Mouse (Mus musculus) brown adipose tissue, adult 24 weeks (tissue): ENCODE data around the gene A830031A19Rik. TPM values are rescaled to one million over a fixed set of nuclear protein-coding genes. Genes with fewer than 3 reads are reported as not detected.

Source experiments
- H3K27ac ChIP-seq: fragments of 200-500 bp; replicated peaks from 2 replicates; pipeline ENCODE4 v1.5.1; 2012; ENCODE audit warnings: low read depth, mild to moderate bottlenecking, low read length
- H3K4me1 ChIP-seq: fragments of 200-500 bp; 2 replicates; pipeline ENCODE4 v1.6.1; 2012; ENCODE audit warnings: low read length, mixed read lengths; ENCODE audit not compliant: control insufficient read depth, insufficient read depth, insufficient read length
- H3K4me3 ChIP-seq: fragments of 200-500 bp; 2 replicates; pipeline ENCODE4 v1.5.1; 2012; ENCODE audit warnings: low read depth, mild to moderate bottlenecking, low read length, moderate library complexity; ENCODE audit not compliant: insufficient read depth
- polyA plus RNA-seq: library from polyadenylated mRNA; stranded (reverse); fragments of >200 nt; gene quantifications from 2 replicates; pipeline ENCODE4 v1.2.4, GENCODE M21; 2012; ENCODE audit not compliant: missing spikeins, insufficient read depth, insufficient read length

Gene A830031A19Rik
- polyA plus RNA-seq, 1 experiment = not detected

GRCm38 (mm10) chr11:24100449-24101070 is 25.7 kb upstream of the A830031A19Rik start:
- Histone ChIP-seq H3K4me1 (no peaks in the 10 kb centered on the region), H3K27ac (no peak overlapping the region), H3K4me3 (no peak overlapping the region)

GRCm38 (mm10) chr11:24099886-24100293 is 25.0 kb upstream of the A830031A19Rik start:
- H3K27ac ChIP-seq = no peak overlapping the region
- no peaks in the 10 kb centered on the region for H3K4me1 ChIP-seq
- H3K4me3 ChIP-seq = no peak overlapping the region

DNA sequence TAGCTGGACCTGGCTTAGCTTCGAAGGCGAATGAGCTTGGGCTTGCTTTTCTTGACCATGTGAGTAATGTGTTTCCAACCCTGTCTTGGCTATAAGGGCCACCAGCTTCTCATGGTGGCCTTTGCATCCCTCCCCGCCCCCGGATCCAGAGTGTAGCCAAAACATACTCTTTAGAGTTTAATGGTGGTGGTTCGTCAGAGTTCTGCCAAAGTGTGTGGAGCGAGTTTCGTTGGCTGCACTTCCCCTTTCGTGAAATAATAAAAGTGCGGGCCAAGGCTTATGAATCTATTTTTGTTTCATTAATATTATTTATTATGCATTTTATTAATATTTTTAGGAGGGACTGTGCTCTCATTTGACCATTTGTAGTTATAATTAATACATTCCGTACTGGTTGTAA is 24.4 kb upstream of the A830031A19Rik start:
- H3K27ac ChIP-seq = no peak overlapping the region
- H3K4me1 ChIP-seq = no peaks in the 10 kb centered on the region

GRCm38 (mm10) chr11:24098662-24099061 is 23.8 kb upstream of the A830031A19Rik start:
- Histone ChIP-seq H3K4me1 (no peaks in the 10 kb centered on the region), H3K27ac (no peak overlapping the region), H3K4me3 (no peak overlapping the region)

More for the DNA sequence above, 24.4 kb upstream of the A830031A19Rik start:
- no peak overlapping the region for H3K4me3 ChIP-seq

DNA sequence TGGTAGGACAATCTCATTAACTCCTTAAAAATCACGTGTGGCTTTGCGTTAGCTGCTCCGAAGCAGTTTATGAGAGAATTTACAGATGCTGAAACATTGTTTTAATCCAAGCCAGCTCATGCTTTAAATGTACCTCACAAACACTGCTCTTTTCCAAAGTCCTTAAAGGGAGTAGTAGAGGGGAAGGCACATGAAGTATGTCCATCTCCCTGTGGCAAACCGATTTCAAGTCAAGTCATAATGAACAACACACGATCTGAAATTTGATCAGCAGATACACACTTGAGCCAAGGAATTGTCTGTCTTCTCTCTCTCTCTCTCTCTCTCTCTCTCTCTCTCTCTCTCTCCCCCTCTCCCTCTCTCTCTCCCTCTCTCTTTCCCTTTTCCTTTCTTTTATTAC is 23.2 kb upstream of the A830031A19Rik start:
- Histone ChIP-seq H3K27ac (no peak overlapping the region), H3K4me1 (no peaks in the 10 kb centered on the region), H3K4me3 (no peak overlapping the region)

DNA sequence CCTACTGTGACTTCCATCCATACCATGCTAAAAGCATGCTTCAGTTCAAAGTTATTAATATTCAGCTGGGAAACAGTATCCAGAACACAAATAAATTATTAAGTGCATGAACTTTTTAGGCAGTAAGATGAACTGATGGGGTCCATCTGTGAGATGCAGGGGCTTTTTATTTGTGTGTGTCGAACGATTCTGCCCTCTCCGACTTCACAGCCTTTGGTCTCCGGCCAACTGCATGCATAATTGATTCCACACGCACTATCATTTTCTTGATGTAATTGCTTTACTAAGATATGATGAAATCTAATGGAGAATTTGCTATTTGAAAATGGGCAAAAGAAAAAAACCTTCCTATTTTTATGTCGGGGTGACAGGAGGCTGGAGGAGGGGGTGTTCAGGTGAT is 22.2 kb upstream of the A830031A19Rik start:
- Histone ChIP-seq H3K4me1 (no peaks in the 10 kb centered on the region), H3K27ac (no peak overlapping the region)

GRCm38 (mm10) chr11:24096483-24096882 is 21.6 kb upstream of the A830031A19Rik start:
- Histone ChIP-seq H3K4me3 (no peak overlapping the region), H3K4me1 (no peaks in the 10 kb centered on the region), H3K27ac (no peak overlapping the region)

More for the DNA sequence above, 22.2 kb upstream of the A830031A19Rik start:
- no peak overlapping the region for H3K4me3 ChIP-seq

- H3K4me1 ChIP-seq = no peaks in the 10 kb centered on the region
- no peak overlapping the region for H3K27ac ChIP-seq
- H3K4me3 ChIP-seq = no peak overlapping the region
These were observed 21.0 kb upstream of the A830031A19Rik start for GRCm38 (mm10) chr11:24095656-24096353.

DNA sequence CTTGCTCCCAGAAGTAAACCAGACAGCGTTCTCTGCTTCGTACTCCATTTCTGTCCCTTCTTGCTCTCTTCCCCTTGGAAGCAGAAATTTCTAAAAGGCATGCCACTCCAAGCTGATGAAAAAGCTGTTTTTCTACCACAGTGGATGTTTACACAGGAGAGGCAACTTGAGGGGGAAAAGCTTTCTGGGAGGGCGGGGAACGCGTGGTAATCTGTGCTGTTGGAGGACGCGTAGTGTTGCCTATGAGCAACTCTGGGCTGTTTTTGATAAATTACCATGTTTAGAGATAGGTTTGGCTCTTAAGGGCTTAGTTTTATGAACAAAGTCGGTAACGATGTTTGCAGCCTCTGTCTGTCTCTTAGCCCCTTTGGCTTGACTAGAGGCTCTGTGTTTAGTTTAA is 20.4 kb upstream of the A830031A19Rik start:
- Histone ChIP-seq H3K27ac (no peak overlapping the region), H3K4me3 (no peak overlapping the region), H3K4me1 (no peaks in the 10 kb centered on the region)

DNA sequence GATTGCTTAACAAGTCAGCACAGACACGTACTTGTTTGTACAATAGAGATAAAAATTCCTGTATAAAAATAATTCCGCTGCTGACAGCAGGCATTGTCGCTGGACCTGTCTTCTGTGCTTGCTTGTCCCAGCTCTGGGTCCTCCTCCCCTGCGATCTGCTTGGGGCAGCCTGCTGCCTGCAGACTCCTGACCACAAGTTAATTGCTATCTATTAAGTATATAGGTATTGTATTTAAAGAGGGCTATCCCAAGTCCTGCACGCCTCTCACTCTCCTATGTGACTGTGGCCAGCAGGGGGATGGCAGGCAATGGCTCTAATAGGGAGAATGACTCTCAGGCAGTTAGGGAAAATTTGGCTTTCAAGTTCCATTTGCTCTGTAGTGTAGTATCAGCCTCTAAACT is 19.2 kb upstream of the A830031A19Rik start:
- Histone ChIP-seq H3K4me1 (no peaks in the 10 kb centered on the region), H3K27ac (no peak overlapping the region), H3K4me3 (no peak overlapping the region)

GRCm38 (mm10) chr11:24092618-24093017 is 17.8 kb upstream of the A830031A19Rik start:
- Histone ChIP-seq H3K4me3 (no peak overlapping the region), H3K27ac (no peak overlapping the region), H3K4me1 (no peaks in the 10 kb centered on the region)

DNA sequence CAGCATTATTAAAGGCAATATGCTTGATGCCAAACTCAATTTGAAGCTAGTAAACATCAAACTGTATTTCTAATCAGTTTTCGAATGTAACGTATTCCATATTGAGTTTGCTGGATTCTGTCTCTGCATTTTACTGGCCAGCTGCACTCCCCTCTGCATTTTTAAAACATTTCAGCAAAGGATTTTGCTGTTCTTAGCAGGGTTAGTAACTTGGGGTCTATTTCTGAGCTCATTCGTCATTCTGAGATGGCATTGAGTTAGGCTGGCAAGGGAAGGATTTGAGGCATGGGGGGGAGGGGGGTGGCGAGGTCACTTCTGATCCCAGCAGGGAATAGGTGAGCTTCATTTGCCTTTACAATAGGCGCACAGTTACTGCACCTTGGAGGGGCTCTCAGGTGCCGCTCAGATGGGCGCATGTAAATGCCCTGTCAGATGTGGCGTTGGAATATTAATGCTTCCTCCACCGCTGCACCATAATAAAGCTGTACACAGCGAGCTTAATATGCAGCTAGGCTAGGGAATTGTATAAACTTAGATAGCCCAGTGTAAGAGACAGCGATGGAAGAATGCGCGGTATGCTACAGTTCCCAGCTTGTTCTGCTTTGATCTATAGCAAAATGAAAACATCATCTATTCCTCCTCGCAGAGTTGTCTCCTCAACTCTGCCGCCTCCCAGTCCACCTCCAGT is 16.7 kb upstream of the A830031A19Rik start:
- H3K27ac ChIP-seq = no peak overlapping the region
- no peak overlapping the region for H3K4me3 ChIP-seq
- no peaks in the 10 kb centered on the region for H3K4me1 ChIP-seq

- no peak overlapping the region for H3K27ac ChIP-seq
- H3K4me3 ChIP-seq = no peak overlapping the region
- H3K4me1 ChIP-seq = no peaks in the 10 kb centered on the region
These were observed 15.6 kb upstream of the A830031A19Rik start for GRCm38 (mm10) chr11:24090443-24090842.

GRCm38 (mm10) chr11:24087069-24087468 is 12.2 kb upstream of the A830031A19Rik start:
- Histone ChIP-seq H3K4me3 (no peak overlapping the region), H3K4me1 (no peaks in the 10 kb centered on the region), H3K27ac (no peak overlapping the region)

DNA sequence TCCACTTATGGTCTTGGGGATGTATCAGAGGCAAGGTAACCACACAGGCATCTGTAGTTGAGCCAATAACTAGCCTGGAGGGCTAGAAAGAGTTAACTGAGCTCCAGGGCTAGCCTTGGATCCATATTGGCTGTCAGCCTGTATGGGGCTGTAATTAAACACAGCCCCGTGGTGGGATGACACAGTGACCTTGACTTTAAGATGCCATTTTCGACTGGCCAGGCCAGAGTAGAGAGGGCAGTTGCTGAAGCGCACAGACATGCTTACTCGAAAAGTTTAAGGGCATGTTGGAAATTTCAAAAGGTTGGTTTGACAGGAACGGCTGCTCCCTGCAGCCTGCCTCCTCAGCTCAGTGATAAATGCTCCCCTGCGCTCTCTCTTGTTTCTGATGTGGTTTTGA is 11.1 kb upstream of the A830031A19Rik start:
- no peak overlapping the region for H3K27ac ChIP-seq
- no peaks in the 10 kb centered on the region for H3K4me1 ChIP-seq
- H3K4me3 ChIP-seq = no peak overlapping the region
